Comparison of ENCODE assay signal across 8 mouse cellular contexts in the genomic region with DNA sequence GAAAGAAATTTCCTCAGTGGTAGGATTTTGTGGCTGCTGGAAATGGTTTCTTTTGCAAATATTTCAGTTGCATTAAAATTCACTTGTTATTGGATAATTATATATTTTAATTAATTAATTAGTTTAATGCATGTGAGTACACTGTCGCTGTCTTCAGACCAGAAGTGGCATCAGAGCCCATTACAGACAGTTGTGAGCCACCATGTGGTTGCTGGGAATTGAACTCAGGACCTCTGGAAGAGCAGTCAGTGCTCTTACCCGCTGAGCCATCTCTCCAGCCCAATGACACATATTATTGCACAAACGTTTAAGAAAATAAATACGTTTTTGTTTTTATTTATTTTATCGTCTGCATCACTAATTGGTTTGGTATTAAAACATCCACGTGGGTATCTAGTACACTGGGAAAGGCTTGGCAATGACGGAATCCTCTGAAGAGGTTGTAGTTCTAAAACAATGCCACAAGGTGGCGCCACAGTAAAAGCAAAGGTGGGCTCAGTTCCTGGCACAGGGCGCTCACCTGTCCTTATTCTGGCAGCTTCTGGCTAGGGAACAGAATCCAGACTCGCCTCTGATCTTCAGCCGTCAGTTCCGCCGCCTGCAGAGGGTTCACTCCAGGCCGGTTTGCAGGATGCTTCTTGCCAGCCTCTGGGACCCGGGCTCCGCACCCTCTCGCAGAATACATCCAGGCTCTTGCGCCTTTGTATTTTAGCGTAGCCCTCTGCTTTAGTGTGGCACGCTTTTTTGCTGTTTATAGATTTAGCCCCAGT. TPM values are rescaled to one million over a fixed set of nuclear protein-coding genes. Genes with fewer than 3 reads are reported as not detected.
DNase-seq lines count a peak whose midpoint lies in the region; ATAC-seq lines count a peak whose summit lies in the region.

No protein-coding gene starts in this region.

- peaks cover 3% of the 10 kb centered on the region; the same call in 1 of the 2 replicates for H3K27me3 ChIP-seq in embryonic facial prominence, embryonic 12.5 days
- H3K27me3 ChIP-seq in limb, embryonic 10.5 days (ENCODE audit: low read depth, poor library complexity, severe bottlenecking) = peaks cover 17% of the 10 kb centered on the region
- no peaks in the 10 kb centered on the region; the same call in 1 of the 2 replicates for H3K27me3 ChIP-seq in midbrain, embryonic 12.5 days

- no peaks in the 10 kb centered on the region for H3K4me1 ChIP-seq in embryonic facial prominence, embryonic 12.5 days
- peaks cover 12% of the 10 kb centered on the region for H3K4me1 ChIP-seq in limb, embryonic 10.5 days
- peaks cover 10% of the 10 kb centered on the region; the same call in 1 of the 2 replicates for H3K4me1 ChIP-seq in midbrain, embryonic 12.5 days

- H3K27ac ChIP-seq in embryonic facial prominence, embryonic 12.5 days = no peak overlapping the region
- no peak overlapping the region for H3K27ac ChIP-seq in limb, embryonic 10.5 days
- peak overlapping the region; percentile 39; the same call in 1 of the 2 replicates for H3K27ac ChIP-seq in midbrain, embryonic 12.5 days (replicated peaks)

- peak overlapping the region; percentile 77 for H3K4me2 ChIP-seq in embryonic facial prominence, embryonic 12.5 days (replicated peaks)
- H3K4me2 ChIP-seq in midbrain, embryonic 12.5 days (replicated peaks) = peak overlapping the region; percentile 81

- H3K9ac ChIP-seq in embryonic facial prominence, embryonic 12.5 days = peak overlapping the region; percentile 8; the same call in 1 of the 2 replicates
- H3K9ac ChIP-seq in midbrain, embryonic 12.5 days (replicated peaks) = peak overlapping the region; percentile 62

- peak overlapping the region; percentile 35 for H3K4me3 ChIP-seq in embryonic facial prominence, embryonic 12.5 days
- peak overlapping the region; percentile 50 for H3K4me3 ChIP-seq in limb, embryonic 10.5 days
- H3K4me3 ChIP-seq in midbrain, embryonic 12.5 days = peak overlapping the region; percentile 44

- H3K36me3 ChIP-seq in embryonic facial prominence, embryonic 12.5 days = no peaks in the 10 kb centered on the region
- H3K36me3 ChIP-seq in limb, embryonic 10.5 days = no peaks in the 10 kb centered on the region
- no peaks in the 10 kb centered on the region for H3K36me3 ChIP-seq in midbrain, embryonic 12.5 days

- DNase-seq in 416B (ENCODE audit: low read depth) = peak; percentile 59
- DNase-seq in adrenal gland, postnatal 36 days = peak; percentile 72 to 79
- peak; percentile 77 to 90 for DNase-seq in heart, adult 18-20 months
- peak; percentile 78 for DNase-seq in kidney, adult 18-20 months
- peak; percentile 87 for DNase-seq in limb, embryonic 10.5 days (ENCODE audit: low spot score)
- DNase-seq in spleen, adult 12 weeks (ENCODE audit: low spot score) = peak; percentile 57

- peak; percentile 68 for ATAC-seq in embryonic facial prominence, embryonic 12.5 days (ENCODE audit: insufficient number of reproducible peaks, insufficient read depth, low FRiP score, low TSS enrichment)
- peak; percentile 55 for ATAC-seq in midbrain, embryonic 12.5 days (ENCODE audit: low FRiP score, low read depth)

- 3% methylated on average over 20 of the region's 20 CpGs for WGBS in embryonic facial prominence, embryonic 12.5 days
- 5% methylated on average over 20 of the region's 20 CpGs for WGBS in limb, embryonic 10.5 days
- WGBS in midbrain, embryonic 12.5 days = 3% methylated on average over 20 of the region's 20 CpGs

- H3K9me3 ChIP-seq in embryonic facial prominence, embryonic 12.5 days = no peaks in the 10 kb centered on the region
- no peaks in the 10 kb centered on the region for H3K9me3 ChIP-seq in limb, embryonic 10.5 days (replicated peaks)
- no peaks in the 10 kb centered on the region; the same call in 1 of the 2 replicates for H3K9me3 ChIP-seq in midbrain, embryonic 12.5 days

RNA-seq across cellular contexts. Expression of gene Zap70, which starts 23.0 kb away (rescaled TPM):
- under 1 TPM; 0.53 to 0.56 TPM for total RNA-seq in adrenal gland, postnatal 36 days (2021)
- polyA plus RNA-seq in embryonic facial prominence, embryonic 12.5 days (2016; fragmentation: Nextera tagmentation; extraction: Ambion mirVana) = 0.51 and 0.65 TPM in 2 replicates
- total RNA-seq in heart, adult 18-20 months (2021) = 1 to 10 TPM in 1 of 2 experiments, under 1 TPM in 1; 0.27 to 2.0 TPM
- polyA plus RNA-seq in limb, embryonic 10.5 days (2016; fragmentation: Nextera tagmentation; extraction: Ambion mirVana) = 0.36 TPM in 1 of 2 replicates, not detected in the other
- polyA plus RNA-seq in midbrain, embryonic 12.5 days (2016; fragmentation: Nextera tagmentation; extraction: Ambion mirVana) = 0.24 and 0.26 TPM in 2 replicates
